Mouse (Mus musculus) thymus, postnatal 14 days (tissue): ENCODE measurements at regions not wholly inside any gene's neighbourhood (a gene's known extent, or its start where the extent isn't known, plus 50 kb on each side); places are given as distances from the start of the nearest gene placed in this dataset.

Source experiments
- DNase-seq: peaks from one replicate; pipeline ENCODE4 v3.0.0; 2021

DNA sequence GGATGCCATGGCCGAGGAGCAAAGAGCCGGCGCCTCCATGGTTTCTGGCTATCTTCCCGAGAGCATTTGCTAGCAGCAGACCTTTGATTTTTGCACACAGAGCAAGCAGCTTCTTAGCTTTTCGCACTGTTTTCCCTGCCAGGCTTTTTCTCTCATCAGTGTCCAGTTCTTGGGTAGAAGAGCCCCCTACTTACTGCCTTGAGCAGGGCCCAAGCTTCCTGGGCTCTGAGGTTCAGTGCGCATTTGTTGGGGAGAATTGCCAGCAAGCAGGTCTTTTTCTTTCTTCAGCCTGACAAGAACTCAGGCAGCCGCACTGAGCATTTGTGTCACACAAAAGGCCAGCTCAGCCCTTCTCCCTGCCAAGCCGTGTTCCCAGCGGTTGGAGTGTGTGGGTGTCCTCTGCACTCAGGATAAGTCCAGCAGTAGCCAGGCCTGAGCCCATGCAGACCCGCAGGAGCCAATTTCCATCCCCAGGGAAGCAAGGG is 565.2 kb upstream of the Adam5 start:
- DNase-seq = no peak

DNA sequence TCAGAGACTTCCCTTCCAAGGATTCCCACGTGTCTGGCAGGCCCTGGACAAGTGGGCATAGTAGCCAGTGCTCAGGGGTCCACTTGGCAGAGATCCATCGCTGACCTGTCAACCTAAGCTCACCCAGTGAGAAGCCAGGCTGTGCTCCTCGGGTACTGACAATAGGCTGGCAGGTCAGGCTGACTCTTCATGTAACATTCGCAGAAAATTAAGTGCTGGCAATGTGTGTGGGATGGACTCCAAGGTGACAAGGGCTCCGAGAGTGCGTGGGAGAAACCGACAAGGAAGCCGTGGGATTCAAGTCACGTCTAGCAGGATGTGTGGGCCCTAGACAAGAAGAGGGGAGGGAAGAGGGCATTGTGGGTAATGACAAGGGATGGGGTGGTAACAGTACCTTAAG is 564.6 kb upstream of the Adam5 start:
- DNase-seq = no peak

DNA sequence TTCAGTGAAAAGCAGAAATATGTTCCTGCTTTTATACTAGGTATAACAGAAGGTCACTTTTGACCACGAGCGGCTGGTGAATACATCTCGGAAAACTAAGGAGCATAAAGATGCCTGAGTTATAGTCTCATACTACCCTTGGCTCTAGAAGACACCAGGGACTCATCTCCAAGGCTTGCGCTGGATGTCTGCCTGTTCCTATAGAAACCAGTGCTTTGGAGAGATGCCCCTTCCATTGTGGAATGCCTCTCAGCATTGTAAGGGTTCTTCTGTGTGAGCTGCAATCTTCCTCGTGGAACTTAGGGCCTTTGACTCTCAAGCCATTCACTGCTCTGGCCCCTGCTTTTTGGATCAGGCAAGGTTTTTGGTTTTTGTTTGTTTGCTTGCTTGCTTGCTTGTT is 561.0 kb upstream of the Adam5 start:
- DNase-seq = no peak

DNA sequence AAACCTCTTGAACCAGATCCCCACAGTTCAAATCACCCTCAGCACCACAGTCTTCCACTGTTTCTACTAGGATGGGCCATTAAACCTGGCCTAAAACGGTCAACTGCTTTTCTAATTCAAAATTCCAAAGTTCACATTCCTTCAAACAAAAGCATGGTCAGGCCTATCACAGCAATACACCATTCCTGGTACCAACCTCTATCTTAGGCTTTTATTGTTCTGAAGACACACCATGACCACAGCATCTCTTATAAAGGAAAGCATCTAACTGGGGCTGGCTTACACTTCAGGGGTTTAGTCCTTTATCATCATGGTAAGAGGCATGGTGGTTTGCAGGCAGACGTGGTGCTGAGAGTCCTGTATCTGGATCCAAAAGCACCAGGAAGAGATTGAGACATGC is 560.4 kb upstream of the Adam5 start:
- DNase-seq = no peak

DNA sequence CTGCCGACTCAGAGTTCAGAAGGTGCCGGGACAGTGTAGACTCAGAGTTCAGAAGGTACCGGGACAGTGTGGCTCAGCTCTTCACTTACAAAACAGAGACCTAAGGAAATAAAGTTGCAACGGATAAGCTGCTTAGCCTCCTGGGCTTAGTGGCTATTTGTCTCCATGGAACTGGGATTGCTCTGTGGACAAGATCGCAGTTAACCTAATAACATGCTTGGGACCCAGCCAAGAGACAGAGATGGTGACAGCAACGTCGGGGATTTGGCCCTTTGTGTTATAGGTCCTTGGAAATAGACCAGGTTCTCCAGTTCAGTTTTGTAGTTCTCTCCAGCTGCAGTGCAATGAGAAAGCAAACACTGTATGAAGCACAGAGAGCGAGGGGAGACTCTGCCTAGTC is 549.1 kb upstream of the Adam5 start:
- DNase-seq = no peak

DNA sequence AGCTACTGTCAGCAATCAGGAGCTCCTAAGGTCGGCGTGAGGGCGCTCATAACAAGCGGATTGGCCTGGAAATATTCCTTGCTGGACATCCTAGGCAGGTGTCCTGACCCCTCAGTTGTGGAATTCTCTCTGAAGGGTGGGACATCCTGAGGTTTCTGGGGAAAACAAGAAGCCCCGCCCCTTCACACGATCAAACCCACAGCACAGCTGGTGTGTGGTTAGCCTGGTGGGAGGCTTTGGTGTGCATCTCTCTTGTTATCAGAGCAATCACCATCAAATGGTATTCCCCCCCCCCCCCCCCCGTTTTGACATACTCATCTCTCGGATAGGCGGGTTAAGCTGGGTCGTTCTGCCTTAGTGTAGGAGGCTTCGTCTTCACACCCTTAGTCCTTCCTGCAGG is 546.8 kb upstream of the Adam5 start:
- DNase-seq = peak; percentile 36

DNA sequence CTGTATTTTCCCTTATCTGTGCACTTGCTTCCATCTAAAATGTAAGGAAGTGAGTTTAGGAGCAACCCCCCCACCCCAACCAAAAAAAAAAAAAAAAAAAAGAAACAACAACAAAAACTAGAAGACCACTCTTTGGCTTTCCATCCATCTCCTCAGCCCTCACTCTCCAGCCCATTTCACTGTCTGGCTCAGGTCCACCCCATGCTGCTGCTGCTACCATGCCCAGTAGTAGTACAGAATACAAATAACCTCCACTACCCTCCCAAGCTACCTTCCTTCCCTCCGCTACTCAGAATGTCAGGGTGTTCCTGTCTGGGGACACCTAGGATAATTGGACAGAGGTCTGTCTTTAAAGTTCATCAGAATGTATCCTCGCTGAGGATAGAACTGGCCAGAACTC is 545.2 kb upstream of the Adam5 start:
- DNase-seq = no peak

DNA sequence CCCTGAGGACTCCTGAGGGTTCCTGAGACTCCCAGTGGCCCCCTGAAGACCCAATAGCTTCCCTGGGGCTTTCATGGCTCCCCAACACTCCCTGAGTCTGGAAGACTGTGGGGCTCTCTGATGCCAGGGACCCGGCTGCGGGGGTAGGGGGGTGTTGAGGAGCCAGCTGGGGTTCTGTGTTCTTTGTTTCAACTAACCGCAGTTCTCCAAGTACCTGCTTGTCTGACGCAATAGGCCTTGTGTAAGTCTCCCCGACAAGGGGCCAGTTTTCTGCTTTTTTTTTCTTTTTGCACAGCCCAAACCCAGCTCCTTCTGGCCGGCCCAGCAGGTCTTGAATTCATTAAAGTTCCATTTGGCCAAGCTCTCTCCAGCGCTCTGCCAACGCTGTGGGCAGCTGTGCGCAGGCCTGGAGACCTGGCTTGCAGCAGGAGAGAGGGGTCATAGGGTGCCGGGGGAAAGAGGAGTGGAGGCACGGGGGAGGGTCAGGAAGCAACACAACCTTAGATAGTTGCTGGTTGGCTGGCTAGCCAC is 544.5 kb upstream of the Adam5 start:
- peak; percentile 57 for DNase-seq

DNA sequence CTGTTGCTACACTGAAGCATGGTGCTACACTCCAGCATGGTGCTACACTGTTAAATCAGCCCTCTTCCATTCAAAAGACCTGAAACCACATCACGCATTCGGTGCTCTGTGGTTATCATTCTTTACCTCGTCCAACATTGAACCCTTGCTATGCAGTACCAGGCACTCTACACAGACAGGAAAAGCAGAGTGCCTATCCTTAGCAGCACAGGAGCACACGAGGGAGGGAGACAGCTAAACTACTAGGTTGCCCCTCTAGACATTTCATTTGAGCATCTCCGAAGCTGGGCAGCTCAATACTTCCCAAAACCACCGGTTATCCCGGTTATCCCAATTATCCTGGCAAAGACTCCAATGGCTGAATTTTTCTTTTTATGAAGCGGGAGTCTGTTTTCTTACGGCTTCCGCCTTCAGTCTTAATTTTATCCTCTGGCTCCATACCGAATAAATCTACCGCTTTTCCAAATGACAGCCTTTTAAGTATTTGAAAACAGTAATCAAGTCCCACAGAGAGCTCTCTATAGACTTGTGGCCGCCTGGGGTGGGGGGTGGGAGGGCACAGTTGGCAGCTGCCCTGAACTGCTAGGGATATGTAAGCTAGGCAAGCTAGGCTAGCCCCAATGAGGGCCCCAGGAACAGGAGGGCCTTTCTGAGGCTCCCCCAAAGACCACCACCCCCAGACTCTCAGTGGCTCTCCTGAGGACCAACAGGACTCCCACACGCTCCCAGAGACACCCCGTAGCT is 543.8 kb upstream of the Adam5 start:
- no peak for DNase-seq

DNA sequence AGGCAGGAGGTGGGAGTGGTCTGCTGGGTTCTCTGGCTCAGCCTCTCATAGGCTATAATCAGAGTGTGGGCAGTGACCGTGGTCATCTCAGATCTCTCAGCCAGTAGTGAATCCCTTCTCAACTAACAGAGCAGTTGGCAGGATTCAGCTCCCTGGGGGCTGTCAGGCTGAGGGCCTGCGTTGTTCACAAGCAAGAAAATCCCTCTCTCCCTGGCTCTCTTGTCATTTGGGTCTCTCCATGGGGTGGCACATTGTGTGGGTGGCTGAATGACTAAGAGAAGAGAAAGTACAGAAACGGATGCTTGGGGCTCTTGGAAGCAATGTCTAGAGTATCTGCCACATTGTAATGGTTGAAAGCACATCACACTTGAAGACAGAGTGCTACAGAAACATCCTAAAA is 542.0 kb upstream of the Adam5 start:
- no peak for DNase-seq

DNA sequence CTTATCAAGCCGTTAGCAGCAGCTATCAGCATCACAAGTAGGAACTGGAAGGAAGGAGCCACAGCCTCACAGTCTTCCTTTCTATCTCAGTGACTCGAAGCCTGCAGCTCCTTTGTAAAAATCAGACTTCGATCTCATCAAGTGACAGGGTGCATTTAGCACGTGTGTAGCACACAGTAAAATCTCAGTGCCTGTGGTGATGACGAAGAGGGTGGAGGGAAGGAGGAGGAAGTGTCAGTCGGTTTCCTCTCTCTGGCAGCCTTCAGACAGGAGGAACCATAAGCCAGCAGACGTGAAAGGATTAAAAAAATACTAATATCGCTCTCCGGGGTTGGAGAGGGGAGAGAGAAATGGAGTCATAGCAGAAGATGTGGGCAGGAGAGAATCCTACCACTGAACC is 538.5 kb upstream of the Adam5 start:
- DNase-seq = peak; percentile 15

DNA sequence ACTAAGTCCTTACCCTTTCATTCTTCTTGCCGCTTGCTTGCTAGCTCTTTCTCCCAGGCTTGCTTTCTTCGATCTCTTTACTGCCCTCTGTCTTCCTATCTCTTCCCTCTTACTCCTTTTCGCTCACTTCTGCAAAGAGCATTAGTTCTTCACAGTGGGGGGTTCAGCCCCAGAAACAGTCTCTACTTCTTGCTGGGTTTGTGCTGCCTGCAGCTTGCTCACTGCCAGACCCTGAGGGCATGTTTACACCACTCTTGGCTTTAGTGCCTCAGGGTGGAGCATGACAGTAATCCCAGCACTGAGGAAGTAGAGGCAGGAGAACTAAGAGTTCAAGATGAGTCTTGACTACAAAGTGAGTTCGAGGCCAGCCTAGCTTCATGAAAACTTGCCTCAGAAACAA is 538.0 kb upstream of the Adam5 start:
- no peak for DNase-seq

DNA sequence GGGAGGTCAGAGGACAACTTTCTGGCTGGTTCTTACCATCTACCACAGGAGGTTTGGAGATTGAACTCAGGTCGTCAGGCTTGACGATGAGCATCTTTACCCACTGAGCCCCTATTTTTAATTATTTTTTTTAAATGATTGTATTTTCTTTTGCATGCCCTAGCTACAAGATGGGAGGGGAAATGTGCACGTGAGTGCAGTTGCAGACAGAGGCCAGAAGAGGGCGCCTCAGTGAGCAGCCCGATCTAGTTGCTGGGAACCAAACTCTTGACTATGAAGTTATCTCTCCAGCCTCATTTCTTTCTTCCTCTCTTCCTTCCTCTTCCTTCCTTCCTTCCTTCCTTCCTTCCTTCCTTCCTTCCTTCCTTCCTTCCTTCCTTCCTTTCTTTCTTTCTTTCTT is 537.3 kb upstream of the Adam5 start:
- no peak for DNase-seq

DNA sequence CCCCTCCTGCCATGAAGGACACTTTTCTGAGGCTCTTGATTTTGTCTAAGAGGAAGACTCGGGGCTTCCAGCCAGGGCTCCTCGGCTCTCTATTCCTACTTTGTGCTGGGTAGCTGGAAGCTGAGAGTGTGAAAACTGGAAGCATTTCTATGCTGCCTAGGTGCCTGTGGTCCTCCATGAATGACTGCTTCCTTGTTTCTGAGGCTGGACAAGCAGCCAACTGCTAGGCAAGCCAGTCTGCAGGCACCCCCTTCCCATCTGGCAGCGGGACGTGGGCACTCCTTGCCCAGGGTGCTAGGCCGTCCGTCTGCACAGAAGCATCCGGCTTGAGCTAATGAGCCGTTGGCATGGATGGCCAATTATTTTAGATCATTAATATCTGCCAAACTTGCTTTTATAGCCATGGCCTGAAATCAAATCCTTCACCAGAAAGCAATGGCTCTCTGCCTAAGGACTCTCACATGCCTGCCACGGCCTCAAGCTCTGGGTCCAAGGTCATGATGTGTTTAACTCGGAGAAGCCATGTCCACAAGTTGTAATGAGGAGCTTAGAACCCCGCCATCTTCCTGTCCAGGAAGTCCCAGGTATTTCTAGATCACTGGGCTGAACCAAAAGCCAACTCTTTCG is 534.5 kb upstream of the Adam5 start:
- DNase-seq = no peak

DNA sequence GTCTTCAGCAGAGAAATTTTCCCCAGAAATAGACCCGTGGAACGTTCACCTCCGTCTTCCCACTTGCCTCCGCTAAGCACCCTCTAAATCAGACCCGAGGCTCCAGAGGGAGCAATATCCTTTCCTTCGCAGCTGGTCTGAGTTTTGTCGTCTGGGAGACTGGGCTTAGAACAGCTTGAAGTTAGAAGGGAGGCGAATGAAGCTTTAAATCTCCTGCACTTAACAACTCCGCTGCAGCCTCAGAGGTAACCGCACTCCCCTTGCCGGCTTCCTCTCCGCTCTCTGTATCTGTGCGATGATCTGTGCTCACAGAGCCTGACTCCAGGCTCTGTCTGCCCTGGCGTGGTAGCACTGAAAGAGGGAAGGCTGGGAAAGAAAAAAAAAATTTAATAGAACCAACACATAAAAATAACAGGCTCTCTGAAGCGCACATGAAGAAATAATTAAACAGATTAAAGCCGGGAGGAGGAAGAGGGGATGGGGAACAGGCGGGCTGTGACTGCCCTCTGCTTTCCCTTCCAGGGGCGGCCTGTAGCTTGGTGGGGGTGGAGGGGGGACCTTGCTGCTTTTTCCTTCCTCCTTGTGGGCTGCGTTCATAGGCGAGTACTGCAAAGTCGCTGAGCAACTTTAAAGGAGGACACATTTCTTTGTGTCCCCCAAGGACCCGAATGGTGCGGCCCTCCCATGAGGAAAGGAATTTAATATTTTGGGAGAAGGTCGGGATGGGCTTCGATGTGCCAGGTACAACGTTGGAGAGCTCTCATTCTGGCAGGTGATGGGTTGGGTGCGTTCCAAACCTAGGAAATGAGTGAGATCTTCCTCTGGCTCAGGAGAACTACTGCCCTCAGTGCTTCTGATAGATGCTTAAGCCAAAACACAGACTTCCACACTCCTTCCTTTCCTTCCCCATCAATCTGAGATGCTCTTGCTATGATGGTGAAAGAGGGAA is 529.9 kb upstream of the Adam5 start:
- peak; percentile 41 for DNase-seq

DNA sequence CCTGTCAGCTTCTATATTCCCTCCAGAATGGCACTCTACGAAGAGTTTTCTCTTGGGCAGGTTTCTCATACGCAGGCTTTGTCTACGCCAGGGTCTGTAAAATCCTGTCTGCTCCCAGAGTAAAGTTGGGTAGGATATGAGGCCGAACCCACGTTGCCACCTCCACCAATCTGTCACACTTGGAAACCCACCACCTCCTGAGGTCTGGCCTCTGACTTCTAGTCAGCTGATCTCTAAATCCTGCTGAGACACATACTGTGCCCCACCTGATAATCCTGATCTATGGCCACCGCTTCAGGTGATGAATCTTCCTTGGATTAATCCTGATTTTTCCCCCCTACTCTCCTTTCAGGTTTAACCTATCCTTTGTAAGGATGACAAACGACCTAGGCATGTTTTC is 529.2 kb upstream of the Adam5 start:
- no peak for DNase-seq

DNA sequence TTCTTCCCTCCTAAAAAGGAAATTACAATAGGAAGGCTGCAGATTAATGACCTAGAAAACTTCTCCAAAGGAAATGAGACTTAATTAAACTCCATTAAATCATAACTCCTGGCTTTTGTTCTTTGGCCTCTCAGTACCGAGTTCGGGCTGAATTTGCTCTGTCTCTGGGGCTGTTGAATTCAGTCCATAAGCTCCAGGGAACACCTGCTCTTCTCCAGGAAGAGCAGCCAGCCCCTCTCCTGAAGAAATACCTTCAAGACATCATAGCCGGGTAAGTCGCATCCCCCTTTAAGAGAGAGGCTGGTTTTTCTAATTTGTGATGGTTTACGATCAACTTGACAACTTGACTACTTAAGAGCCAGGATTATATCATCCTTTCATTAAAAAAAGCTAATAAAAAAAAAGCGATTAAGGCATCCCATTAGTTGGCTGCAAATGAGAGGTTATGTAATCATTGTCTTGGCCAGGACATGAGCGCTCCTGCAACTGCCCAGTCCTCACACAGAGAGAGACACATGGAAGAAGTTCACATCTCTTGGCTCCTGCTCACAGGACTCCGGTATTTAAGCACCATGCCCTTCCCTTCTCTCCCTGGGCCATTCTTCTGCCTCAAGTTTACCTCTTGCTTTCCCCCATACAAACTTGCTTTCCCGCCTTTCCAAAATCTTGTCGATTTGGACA is 524.0 kb upstream of the Adam5 start:
- no peak for DNase-seq

DNA sequence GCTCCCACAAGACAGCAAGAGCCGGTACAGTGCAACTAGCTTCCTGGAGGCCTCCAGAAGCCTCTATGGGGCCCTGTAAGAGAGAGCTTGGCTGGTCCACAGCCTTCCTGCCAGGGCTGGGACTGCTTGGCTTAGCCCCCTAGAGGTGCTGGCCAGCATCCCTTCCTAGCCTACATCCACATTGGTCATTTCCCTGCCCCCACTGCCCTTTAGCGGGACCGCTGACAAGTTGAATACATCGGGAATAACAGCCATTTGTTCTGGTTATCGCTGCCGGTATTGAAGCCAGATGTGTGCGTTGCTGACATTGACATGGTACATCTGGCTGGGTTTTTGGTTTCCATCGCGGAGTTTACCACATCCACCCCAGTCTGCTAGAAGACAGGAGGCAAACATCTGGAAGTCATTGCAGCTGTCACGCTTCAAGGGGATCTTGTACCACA is 519.0 kb upstream of the Adam5 start:
- peak; percentile 25 for DNase-seq

DNA sequence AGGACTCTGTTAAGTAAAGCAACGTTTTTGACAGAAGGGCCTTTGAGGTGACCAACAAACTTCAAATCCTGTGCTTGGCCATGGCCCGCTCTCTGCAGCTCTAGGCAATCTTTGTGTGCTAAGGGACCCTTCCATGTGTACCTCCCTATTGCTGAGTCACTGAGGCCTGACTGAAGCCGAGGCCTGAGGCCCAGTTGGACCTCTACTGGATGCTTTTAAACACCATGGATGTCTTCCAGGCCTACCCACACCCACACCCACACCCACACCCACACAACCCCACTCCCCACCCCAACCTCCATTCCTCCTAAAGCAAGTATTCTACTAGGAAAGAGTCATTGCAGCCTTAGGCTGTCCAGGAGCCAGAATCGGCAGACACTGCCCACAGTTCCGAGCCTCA is 518.3 kb upstream of the Adam5 start:
- DNase-seq = no peak

DNA sequence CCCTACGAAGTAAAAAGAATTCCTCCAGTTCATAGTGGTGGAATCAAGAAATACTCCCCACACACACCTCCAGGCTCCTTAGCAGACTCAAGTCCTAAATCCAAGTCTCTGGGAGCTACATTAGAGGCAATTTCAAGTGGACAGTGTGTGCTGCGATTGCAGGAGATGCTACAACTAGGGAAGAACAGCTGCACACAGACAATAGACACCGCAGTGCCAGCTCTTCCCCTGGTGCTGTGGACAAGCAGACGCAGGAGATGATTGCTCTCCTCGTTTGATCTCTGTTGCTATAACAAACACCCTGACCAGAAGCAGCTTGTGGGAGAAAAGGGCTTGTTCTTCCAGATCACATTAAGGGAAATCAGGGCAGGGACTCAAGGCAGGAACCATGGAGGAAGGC is 517.1 kb upstream of the Adam5 start:
- no peak for DNase-seq

DNA sequence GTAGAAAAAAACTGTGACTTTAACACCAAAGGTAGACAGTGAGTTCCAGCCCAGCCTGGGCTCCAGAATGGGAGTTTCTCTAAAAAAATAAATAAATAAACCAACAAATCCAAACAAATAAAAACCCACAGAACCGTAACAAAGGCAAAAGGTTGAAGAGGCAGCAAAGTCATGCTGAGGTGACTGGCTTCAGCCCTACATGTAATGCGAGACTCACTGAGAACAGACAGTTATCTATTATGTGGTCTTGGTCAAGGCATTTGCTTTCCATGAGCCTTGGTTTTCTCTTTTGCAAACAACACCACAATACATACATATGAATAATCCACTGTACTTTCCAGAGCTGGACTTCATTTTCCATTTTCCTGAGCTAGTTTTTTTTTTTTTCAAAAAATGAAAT is 516.6 kb upstream of the Adam5 start:
- DNase-seq = no peak

DNA sequence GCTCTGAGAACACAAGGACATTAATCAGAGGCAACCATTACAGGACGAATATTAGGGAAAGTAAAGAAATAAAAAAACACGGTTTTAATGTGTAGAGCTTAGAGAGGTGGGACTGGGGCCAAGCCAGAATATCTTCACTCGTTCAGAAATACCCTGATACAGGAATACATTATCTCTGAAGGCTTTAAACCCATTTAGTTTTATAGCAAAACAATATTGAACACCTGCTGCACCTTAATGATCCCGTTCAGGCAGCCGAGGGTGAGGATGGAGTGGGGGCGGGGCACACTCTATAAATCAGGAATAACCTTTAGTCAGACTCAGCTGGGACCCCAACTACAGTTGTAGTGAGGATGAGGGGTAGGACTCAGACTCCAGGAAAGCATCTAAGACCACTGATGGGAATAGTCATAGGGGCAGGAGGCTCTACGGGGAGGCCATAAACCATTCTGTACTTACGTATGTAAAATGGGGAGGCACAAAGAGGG is 508.0 kb upstream of the Adam5 start:
- DNase-seq = no peak
